Mouse (Mus musculus) adrenal gland, adult 18-20 months (tissue): ENCODE measurements around the gene Ints14. TPM values are rescaled to one million over a fixed set of nuclear protein-coding genes. Genes with fewer than 3 reads are reported as not detected.
"Not testable (repeated sequence)": the region's sequence is repeated elsewhere in the genome, so short reads cannot be mapped to it uniquely, and the experiment has no call there.

Experiments used
- DNase-seq, 2 experiments: peaks; one replicate each; pipeline ENCODE4 v3.0.0; 2021 to 2022; ENCODE audit warnings: low spot score in 2 of 2
- total RNA-seq, 2 experiments: library from RNA; stranded (reverse); gene quantifications; 1 replicate in 1 of 2; 2 replicates in 1 of 2; pipeline ENCODE4 v1.2.3; 2021

The Ints14 gene
- total RNA-seq, 2 experiments from 2014 or later: 22.3 to 23.5 TPM

- DNase-seq: no peak
These were observed 9.5 kb upstream of the Ints14 start, which contains the start of gene Slc24a1 for GRCm38 (mm10) chr9:64951161-64951657. TSS of gene Slc24a1 (minus strand) at chr9:64951607.

GRCm38 (mm10) chr9:64952055-64952454 lies 8.7 kb upstream of the Ints14 start:
- no peak for DNase-seq

DNA sequence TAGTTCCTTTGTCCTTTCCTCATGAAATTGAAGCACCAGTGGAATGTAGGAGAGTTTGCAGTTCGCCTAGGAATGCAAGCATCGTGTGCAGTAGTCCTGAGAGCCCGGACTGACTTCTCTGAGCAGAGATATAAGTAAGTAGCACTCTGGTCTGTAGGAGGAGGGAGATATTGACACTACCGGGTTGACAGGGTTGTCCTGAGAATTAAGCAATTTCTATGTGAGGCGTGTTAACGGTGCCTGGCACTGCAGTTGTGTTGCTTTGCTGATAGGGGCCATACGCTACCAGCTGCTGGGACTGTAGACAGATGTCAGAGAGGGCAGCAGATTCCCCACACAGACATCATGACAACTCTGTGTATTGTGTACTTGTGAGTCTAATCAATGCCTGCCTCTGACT lies 7.5 kb upstream of the Ints14 start:
- no peak for DNase-seq

GRCm38 (mm10) chr9:64956337-64956736 lies 4.4 kb upstream of the Ints14 start:
- no peak for DNase-seq

DNA sequence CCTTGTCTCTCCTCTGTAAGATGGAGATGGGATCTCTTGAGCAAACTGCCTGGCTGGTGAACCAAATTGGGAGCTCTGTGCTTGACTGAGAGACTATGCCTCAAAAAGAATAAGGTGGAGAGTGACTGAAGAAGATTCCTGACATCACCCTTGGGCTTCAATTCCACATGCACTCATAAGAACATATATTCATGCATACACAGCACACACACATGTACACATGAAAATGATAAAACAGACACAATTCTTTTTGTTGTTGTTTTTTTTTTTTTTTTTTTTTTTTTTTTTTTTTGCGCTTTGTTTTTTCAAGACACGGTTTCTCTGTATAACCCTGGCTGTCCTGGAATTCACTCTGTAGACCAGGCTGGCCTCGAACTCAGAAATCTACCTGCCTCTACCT lies 3.4 kb upstream of the Ints14 start:
- no peak for DNase-seq

DNA sequence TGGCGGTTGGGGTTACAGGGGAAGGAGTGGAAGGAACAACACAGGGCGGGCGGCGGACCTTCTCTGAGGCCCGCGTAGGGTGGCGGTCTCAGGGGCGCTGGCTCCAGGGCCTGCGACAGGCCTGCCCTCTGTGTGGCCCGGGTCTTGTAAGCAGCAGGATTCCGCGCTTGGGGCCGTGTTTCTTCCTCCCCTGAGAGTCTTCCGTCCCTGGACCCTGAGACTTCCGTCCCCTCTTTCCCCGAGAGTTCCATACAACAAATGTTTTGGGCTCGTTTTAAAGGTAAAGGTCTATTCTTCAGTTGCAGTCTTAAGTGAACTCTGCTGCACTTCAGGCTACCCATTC lies 244 bp downstream of the Ints14 start:
- DNase-seq: no peak

GRCm38 (mm10) chr9:64980548-64980947 lies 19.8 kb downstream of the Ints14 start:
- DNase-seq: no peak

- DNase-seq: no peak
These were observed 21.2 kb downstream of the Ints14 start for GRCm38 (mm10) chr9:64981904-64982303.

GRCm38 (mm10) chr9:64985037-64985794 lies 24.5 kb downstream of the Ints14 start:
- DNase-seq: no peak

DNA sequence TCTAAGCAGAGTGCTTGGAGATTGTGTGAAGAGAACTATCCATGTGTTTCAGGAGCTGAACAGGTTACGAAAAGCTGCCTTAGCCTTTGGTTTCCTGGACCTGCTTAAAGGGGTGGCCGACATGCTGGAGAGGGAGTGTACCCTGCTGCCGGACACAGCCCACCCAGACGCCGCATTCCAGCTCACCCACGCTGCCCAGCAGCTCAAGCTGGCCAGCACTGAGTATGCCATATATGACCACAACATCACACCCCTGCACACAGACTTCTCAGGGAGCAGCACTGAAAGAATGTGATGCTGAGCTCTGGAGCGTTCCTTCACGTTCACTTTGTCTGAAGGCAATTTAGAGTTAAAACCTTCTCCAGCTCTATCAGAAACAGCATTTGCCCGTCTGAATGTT lies 25.1 kb downstream of the Ints14 start:
- no peak for DNase-seq

DNA sequence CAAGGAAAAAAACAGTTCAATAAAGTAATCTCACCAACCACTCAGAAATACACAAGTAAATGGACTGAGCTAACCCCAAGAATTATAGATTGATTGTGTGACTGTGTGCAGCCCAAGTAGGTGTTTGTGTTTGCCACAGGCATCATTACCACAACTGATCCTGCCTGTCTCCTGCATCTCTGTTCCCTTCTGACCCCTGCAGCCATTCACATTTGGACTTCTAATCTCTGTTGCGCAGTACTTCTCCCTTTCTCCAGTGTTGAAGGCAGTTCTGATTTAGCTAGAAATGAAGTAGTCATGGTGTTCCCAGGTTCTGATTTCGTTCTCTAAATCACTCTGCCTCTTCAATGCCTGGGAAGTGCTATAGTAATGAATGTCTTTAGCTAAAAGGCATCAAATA lies 26.9 kb downstream of the Ints14 start:
- no peak for DNase-seq

DNA sequence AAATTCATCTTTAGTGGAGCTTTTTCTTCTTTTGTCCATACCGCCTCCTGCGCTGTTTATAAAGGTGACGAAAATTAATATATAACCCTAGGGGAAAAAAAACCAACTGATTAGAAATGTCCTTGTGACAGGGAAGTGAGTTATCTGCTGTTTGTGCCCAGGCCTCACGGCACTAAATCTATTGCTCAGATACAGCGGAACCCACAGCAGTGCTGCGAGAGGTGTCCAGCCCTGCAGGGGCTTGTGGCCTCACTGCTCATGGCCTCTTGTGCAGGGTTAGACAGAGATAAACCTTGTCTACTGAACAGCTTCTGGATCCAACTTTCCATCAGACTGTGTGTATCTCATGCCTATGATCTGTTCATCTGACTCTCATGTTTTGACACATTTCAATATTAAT lies 27.7 kb downstream of the Ints14 start:
- no peak for DNase-seq

GRCm38 (mm10) chr9:64990291-64990690 lies 29.6 kb downstream of the Ints14 start:
- no peak for DNase-seq

GRCm38 (mm10) chr9:64995464-64995863 lies 34.8 kb downstream of the Ints14 start:
- not testable (repeated sequence) for DNase-seq

DNA sequence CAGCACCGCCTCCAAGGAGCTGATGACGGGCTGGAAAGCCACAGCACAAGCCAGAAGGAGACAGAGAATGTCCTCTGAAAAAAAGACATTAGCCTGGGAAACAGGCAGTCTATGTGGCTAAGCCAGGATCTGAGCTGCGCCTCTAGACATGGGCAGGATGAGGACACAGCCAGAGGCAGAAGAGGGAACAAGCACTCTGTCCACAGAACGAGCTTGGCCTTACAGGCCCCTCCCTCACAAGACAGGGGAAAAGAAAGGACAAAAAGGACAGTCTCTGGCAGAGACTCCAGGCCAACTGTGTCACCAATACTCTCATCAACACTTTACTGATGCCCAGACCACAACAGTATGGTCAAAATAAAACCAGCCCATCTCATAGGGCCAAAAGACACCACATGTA lies 40.8 kb downstream of the Ints14 start:
- no peak for DNase-seq

DNA sequence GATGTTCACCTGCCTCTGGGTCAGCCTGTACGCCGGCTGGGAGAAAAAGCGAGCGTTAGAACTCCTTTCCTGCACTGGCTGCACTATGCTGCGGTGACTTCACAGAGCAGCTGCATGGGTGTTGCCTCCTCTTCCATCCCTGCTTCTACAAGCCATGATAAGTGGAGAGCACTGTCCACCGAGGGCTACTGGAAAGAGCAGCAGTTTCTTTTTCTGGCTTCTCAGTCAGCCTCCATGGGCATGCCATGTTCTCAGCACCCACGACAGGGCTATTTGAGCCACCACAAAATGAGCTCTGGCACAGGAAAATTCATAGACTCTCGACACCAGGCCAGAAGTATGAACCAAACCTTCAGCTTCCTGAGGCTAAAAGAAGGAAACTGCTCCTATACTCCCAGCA lies 45.0 kb downstream of the Ints14 start:
- DNase-seq: no peak

- no peak for DNase-seq
These were observed 49.9 kb downstream of the Ints14 start for GRCm38 (mm10) chr9:65010632-65011031.

GRCm38 (mm10) chr9:65011304-65011703 lies 50.6 kb downstream of the Ints14 start:
- peak; percentile 54 to 58 for DNase-seq

GRCm38 (mm10) chr9:65015461-65016222 lies 54.9 kb downstream of the Ints14 start:
- no peak for DNase-seq

- DNase-seq: no peak
These were observed 55.7 kb downstream of the Ints14 start for GRCm38 (mm10) chr9:65016241-65016977.

- no peak for DNase-seq
These were observed 56.5 kb downstream of the Ints14 start for GRCm38 (mm10) chr9:65016978-65017827.
